Mouse (Mus musculus) limb, embryonic 14.5 days (tissue): ENCODE results near the gene Mtx1. TPM values are rescaled to one million over a fixed set of nuclear protein-coding genes. Genes with fewer than 3 reads are reported as not detected.

Experiments used
- ATAC-seq: fragments of 200-750 bp; cut with Nextera tagmentation; 2 replicates; pipeline ENCODE4 v1.8.0; 2017; ENCODE audit warnings: low read depth, moderate number of reproducible peaks, moderate TSS enrichment; ENCODE audit not compliant: low FRiP score
- DNase-seq: peaks from one replicate; pipeline ENCODE4 v3.0.0-alpha.2; 2015; ENCODE audit warnings: low spot score
- H3K27ac ChIP-seq: fragments of 300-500 bp; sonication (generic); replicated peaks from 2 replicates; pipeline ENCODE4 v1.5.1; 2014; ENCODE audit warnings: low read depth, mild to moderate bottlenecking, low read length, moderate library complexity, mixed read lengths
- H3K27me3 ChIP-seq: fragments of 300-500 bp; sonication (generic); 2 replicates; pipeline ENCODE4 v1.6.1; 2014; ENCODE audit warnings: low read length, mixed read lengths; ENCODE audit not compliant: control insufficient read depth, insufficient read depth
- H3K36me3 ChIP-seq: fragments of 300-500 bp; sonication (generic); 2 replicates; pipeline ENCODE4 v1.6.1; 2014; ENCODE audit warnings: mild to moderate bottlenecking, low read length, moderate library complexity, mixed read lengths; ENCODE audit not compliant: control insufficient read depth, insufficient read depth
- H3K4me1 ChIP-seq: fragments of 300-500 bp; sonication (generic); 2 replicates; pipeline ENCODE4 v1.6.1; 2014; ENCODE audit warnings: antibody characterized with exemption, low read length, mixed read lengths; ENCODE audit not compliant: control insufficient read depth, insufficient read depth
- H3K4me2 ChIP-seq: fragments of 300-500 bp; sonication (generic); replicated peaks from 2 replicates; pipeline ENCODE4 v1.6.1; 2014; ENCODE audit warnings: low read depth, mild to moderate bottlenecking, low read length, moderate library complexity; ENCODE audit not compliant: severe bottlenecking
- H3K4me3 ChIP-seq: fragments of 300-500 bp; sonication (generic); replicated peaks from 2 replicates; pipeline ENCODE4 v1.5.1; 2014; ENCODE audit warnings: low read length
- H3K9ac ChIP-seq: fragments of 300-500 bp; sonication (generic); 2 replicates; pipeline ENCODE4 v1.6.1; 2014; ENCODE audit warnings: mild to moderate bottlenecking, low read depth, low read length, moderate library complexity; ENCODE audit not compliant: severe bottlenecking
- H3K9me3 ChIP-seq: fragments of 300-500 bp; sonication (generic); 2 replicates; pipeline ENCODE4 v1.6.1; 2016; ENCODE audit warnings: low read length; ENCODE audit not compliant: control insufficient read depth
- POLR2A ChIP-seq: fragments of 200-500 bp; IDR thresholded peaks from 2 replicates; pipeline ENCODE4 v1.8.0; 2012; ENCODE audit warnings: inconsistent platforms, mild to moderate bottlenecking, moderate library complexity, borderline replicate concordance; ENCODE audit not compliant: insufficient read depth, insufficient read length; ENCODE audit errors: extremely low read depth
- WGBS: fragments of 180-500 bp; shearing (Covaris S2); extraction: QIAGEN DNeasy Blood & Tissue Kit; methylation state at CpG from one replicate; pipeline ENCODE4 v1.1.7; 2014; 5-methylcytosine and 5-hydroxymethylcytosine counted together
- microRNA counts: library from miRNA; unstranded; fragments of <30 nt; microRNA quantifications from one replicate; lab custom pipeline; 2016
- microRNA-seq: library from miRNA; unstranded; fragments of <30 nt; microRNA quantifications from one replicate; pipeline ENCODE4, GENCODE M21; 2016
- polyA plus RNA-seq, 2 experiments: library from polyadenylated mRNA; depleted of rRNA in 1 of 2; stranded (reverse) in 1 of 2; unstranded in 1 of 2; fragments of >200 nt; fragmentation: Nextera tagmentation in 1 of 2; extraction: Ambion mirVana in 1 of 2; gene quantifications; 2 replicates each; pipeline versions ENCODE4 v1.2.1 to v1.2.3; 2012 to 2014

The Mtx1 gene
- polyA plus RNA-seq, 2 experiments: 163 to 196 TPM

- H3K27me3 ChIP-seq: peaks cover 17% of the 10 kb centered on the region
- peak within 1 kb of the TSS; percentile 55 for H3K4me3 ChIP-seq
- H3K9ac ChIP-seq: peak within 1 kb of the TSS; percentile 53
- no peaks in the 10 kb centered on the region for H3K9me3 ChIP-seq
- H3K4me1 ChIP-seq: peaks cover 11% of the 10 kb centered on the region
- under 1% methylated on average over 48 of the region's 66 CpGs for WGBS
- TF ChIP-seq POLR2A: no peak
- peak within 1 kb of the TSS; percentile 96 for H3K4me2 ChIP-seq
- peak; percentile 42 for ATAC-seq
- H3K27ac ChIP-seq: no peak within 1 kb of the TSS
- DNase-seq: peak; percentile 54
- H3K36me3 ChIP-seq: no peaks in the 10 kb centered on the region
Observed at GRCm38 (mm10) chr3:89159616-89160344, 67.1 kb downstream of the Mtx1 start, which contains the start of gene Hcn3. Hcn3 (minus strand) TSS chr3:89160196.

GRCm38 (mm10) chr3:89159211-89159610 lies 67.7 kb downstream of the Mtx1 start:
- peak; percentile 40 for DNase-seq
- 4% methylated on average over 13 of the region's 13 CpGs for WGBS
- no peaks in the 10 kb centered on the region for H3K36me3 ChIP-seq
- peaks cover 17% of the 10 kb centered on the region for H3K27me3 ChIP-seq
- H3K9me3 ChIP-seq: no peaks in the 10 kb centered on the region
- no peak for TF ChIP-seq POLR2A
- peaks cover 11% of the 10 kb centered on the region for H3K4me1 ChIP-seq
- no peak for ATAC-seq
- no peak overlapping the region for H3K27ac ChIP-seq
- no peak overlapping the region for H3K9ac ChIP-seq
- peak overlapping the region; percentile 96 for H3K4me2 ChIP-seq
- H3K4me3 ChIP-seq: peak overlapping the region; percentile 55

MicroRNA genes within 50 kb of the gene (microRNA counts, 519-probe panel; counts per million panel counts)
- microRNA mmu-miR-92b (lab: Ali Mortazavi, UCI): not detected

Small RNAs within 50 kb of the gene (microRNA-seq; reads per million reads assigned to microRNA genes)
- 70.0 reads per million, percentile 41 among the genes with 10 or more reads in this experiment for gene Mir92b

Other genes starting within 250 kb of the Mtx1 start
- 56.6 and 64.2 TPM in 2 replicates for gene Rusc1, start 133.8 kb downstream of the Mtx1 start, polyA plus RNA-seq (2012; rRNA removed)
- 24.8 and 27.5 TPM in 2 replicates for gene Rusc1, start 133.8 kb downstream of the Mtx1 start, polyA plus RNA-seq (2014; fragmentation: Nextera tagmentation; extraction: Ambion mirVana)
- gene Gm43738, start 126.0 kb downstream of the Mtx1 start, polyA plus RNA-seq (2012; rRNA removed): 0.03 TPM in 1 of 2 replicates, not detected in the other
- not detected in 2 replicates for gene Gm43738, start 126.0 kb downstream of the Mtx1 start, polyA plus RNA-seq (2014; fragmentation: Nextera tagmentation; extraction: Ambion mirVana)
- 118 and 119 TPM in 2 replicates for gene Fdps, start 125.1 kb downstream of the Mtx1 start, polyA plus RNA-seq (2012; rRNA removed)
- 172 and 215 TPM in 2 replicates for gene Fdps, start 125.1 kb downstream of the Mtx1 start, polyA plus RNA-seq (2014; fragmentation: Nextera tagmentation; extraction: Ambion mirVana)
- gene Pklr, start 90.9 kb downstream of the Mtx1 start, polyA plus RNA-seq (2012; rRNA removed): 0.27 and 0.50 TPM in 2 replicates
- 0.14 and 0.23 TPM in 2 replicates for gene Pklr, start 90.9 kb downstream of the Mtx1 start, polyA plus RNA-seq (2014; fragmentation: Nextera tagmentation; extraction: Ambion mirVana)
- 4.6 and 8.9 TPM in 2 replicates for gene Hcn3, start 66.9 kb downstream of the Mtx1 start, polyA plus RNA-seq (2012; rRNA removed)
- gene Hcn3, start 66.9 kb downstream of the Mtx1 start, polyA plus RNA-seq (2014; fragmentation: Nextera tagmentation; extraction: Ambion mirVana): 1.5 and 1.6 TPM in 2 replicates
- gene Clk2, start 62.3 kb downstream of the Mtx1 start, polyA plus RNA-seq (2012; rRNA removed): 152 and 155 TPM in 2 replicates
- gene Clk2, start 62.3 kb downstream of the Mtx1 start, polyA plus RNA-seq (2014; fragmentation: Nextera tagmentation; extraction: Ambion mirVana): 26.5 and 34.2 TPM in 2 replicates
- gene Scamp3, start 49.6 kb downstream of the Mtx1 start, polyA plus RNA-seq (2012; rRNA removed): 114 and 156 TPM in 2 replicates
- gene Scamp3, start 49.6 kb downstream of the Mtx1 start, polyA plus RNA-seq (2014; fragmentation: Nextera tagmentation; extraction: Ambion mirVana): 93.9 and 96.0 TPM in 2 replicates
- gene Fam189b, start 43.9 kb downstream of the Mtx1 start, polyA plus RNA-seq (2012; rRNA removed): 95.5 and 124 TPM in 2 replicates
- gene Fam189b, start 43.9 kb downstream of the Mtx1 start, polyA plus RNA-seq (2014; fragmentation: Nextera tagmentation; extraction: Ambion mirVana): 34.5 and 34.8 TPM in 2 replicates
- 51.2 and 68.0 TPM in 2 replicates for gene Gba, start 24.2 kb downstream of the Mtx1 start, polyA plus RNA-seq (2012; rRNA removed)
- 48.1 and 53.3 TPM in 2 replicates for gene Gba, start 24.2 kb downstream of the Mtx1 start, polyA plus RNA-seq (2014; fragmentation: Nextera tagmentation; extraction: Ambion mirVana)
- 229 and 244 TPM in 2 replicates for gene Thbs3, start 11.9 kb downstream of the Mtx1 start, polyA plus RNA-seq (2012; rRNA removed)
- 78.9 and 83.0 TPM in 2 replicates for gene Thbs3, start 11.9 kb downstream of the Mtx1 start, polyA plus RNA-seq (2014; fragmentation: Nextera tagmentation; extraction: Ambion mirVana)
- gene Muc1, start 2.0 kb upstream of the Mtx1 start, polyA plus RNA-seq (2012; rRNA removed): 5.6 and 7.0 TPM in 2 replicates
- 0.55 and 1.1 TPM in 2 replicates for gene Muc1, start 2.0 kb upstream of the Mtx1 start, polyA plus RNA-seq (2014; fragmentation: Nextera tagmentation; extraction: Ambion mirVana)
- gene Krtcap2, start 18.9 kb upstream of the Mtx1 start, polyA plus RNA-seq (2012; rRNA removed): 121 and 153 TPM in 2 replicates
- 352 and 353 TPM in 2 replicates for gene Krtcap2, start 18.9 kb upstream of the Mtx1 start, polyA plus RNA-seq (2014; fragmentation: Nextera tagmentation; extraction: Ambion mirVana)
- 19.0 and 25.4 TPM in 2 replicates for gene Trim46, start 19.2 kb upstream of the Mtx1 start, polyA plus RNA-seq (2012; rRNA removed)
- gene Trim46, start 19.2 kb upstream of the Mtx1 start, polyA plus RNA-seq (2014; fragmentation: Nextera tagmentation; extraction: Ambion mirVana): 3.9 and 4.7 TPM in 2 replicates
- 313 and 432 TPM in 2 replicates for gene Dpm3, start 32.3 kb upstream of the Mtx1 start, polyA plus RNA-seq (2012; rRNA removed)
- 165 and 173 TPM in 2 replicates for gene Dpm3, start 32.3 kb upstream of the Mtx1 start, polyA plus RNA-seq (2014; fragmentation: Nextera tagmentation; extraction: Ambion mirVana)
- gene Slc50a1, start 43.5 kb upstream of the Mtx1 start, polyA plus RNA-seq (2012; rRNA removed): 150 and 198 TPM in 2 replicates
- gene Slc50a1, start 43.5 kb upstream of the Mtx1 start, polyA plus RNA-seq (2014; fragmentation: Nextera tagmentation; extraction: Ambion mirVana): 90.8 and 95.6 TPM in 2 replicates
- 51.7 and 52.2 TPM in 2 replicates for gene Efna1, start 54.1 kb upstream of the Mtx1 start, polyA plus RNA-seq (2012; rRNA removed)
- 42.2 and 48.1 TPM in 2 replicates for gene Efna1, start 54.1 kb upstream of the Mtx1 start, polyA plus RNA-seq (2014; fragmentation: Nextera tagmentation; extraction: Ambion mirVana)
- gene Efna3, start 95.9 kb upstream of the Mtx1 start, polyA plus RNA-seq (2012; rRNA removed): 38.1 and 48.5 TPM in 2 replicates
- gene Efna3, start 95.9 kb upstream of the Mtx1 start, polyA plus RNA-seq (2014; fragmentation: Nextera tagmentation; extraction: Ambion mirVana): 32.1 and 34.4 TPM in 2 replicates
- gene Efna4, start 110.9 kb upstream of the Mtx1 start, polyA plus RNA-seq (2012; rRNA removed): 56.5 and 67.1 TPM in 2 replicates
- 32.0 and 34.2 TPM in 2 replicates for gene Efna4, start 110.9 kb upstream of the Mtx1 start, polyA plus RNA-seq (2014; fragmentation: Nextera tagmentation; extraction: Ambion mirVana)
- gene Adam15, start 122.9 kb upstream of the Mtx1 start, polyA plus RNA-seq (2012; rRNA removed): 80.4 and 97.6 TPM in 2 replicates
- gene Adam15, start 122.9 kb upstream of the Mtx1 start, polyA plus RNA-seq (2014; fragmentation: Nextera tagmentation; extraction: Ambion mirVana): 45.9 and 48.2 TPM in 2 replicates
- gene Dcst2, start 134.9 kb upstream of the Mtx1 start, polyA plus RNA-seq (2012; rRNA removed): 0.63 and 1.1 TPM in 2 replicates
- gene Dcst2, start 134.9 kb upstream of the Mtx1 start, polyA plus RNA-seq (2014; fragmentation: Nextera tagmentation; extraction: Ambion mirVana): 0.14 and 0.26 TPM in 2 replicates
- gene Dcst1, start 138.2 kb upstream of the Mtx1 start, polyA plus RNA-seq (2012; rRNA removed): 0.11 and 0.17 TPM in 2 replicates
- gene Dcst1, start 138.2 kb upstream of the Mtx1 start, polyA plus RNA-seq (2014; fragmentation: Nextera tagmentation; extraction: Ambion mirVana): 0.17 and 0.18 TPM in 2 replicates
- gene Zbtb7b, start 167.7 kb upstream of the Mtx1 start, polyA plus RNA-seq (2012; rRNA removed): 13.4 and 14.7 TPM in 2 replicates
- 2.7 and 3.4 TPM in 2 replicates for gene Zbtb7b, start 167.7 kb upstream of the Mtx1 start, polyA plus RNA-seq (2014; fragmentation: Nextera tagmentation; extraction: Ambion mirVana)
- 2.4 and 2.8 TPM in 2 replicates for gene Lenep, start 175.7 kb upstream of the Mtx1 start, polyA plus RNA-seq (2012; rRNA removed)
- gene Lenep, start 175.7 kb upstream of the Mtx1 start, polyA plus RNA-seq (2014; fragmentation: Nextera tagmentation; extraction: Ambion mirVana): not detected in 2 replicates
- gene Flad1, start 184.8 kb upstream of the Mtx1 start, polyA plus RNA-seq (2012; rRNA removed): 32.8 and 36.0 TPM in 2 replicates
- gene Flad1, start 184.8 kb upstream of the Mtx1 start, polyA plus RNA-seq (2014; fragmentation: Nextera tagmentation; extraction: Ambion mirVana): 26.8 and 27.1 TPM in 2 replicates
- gene Cks1b, start 191.3 kb upstream of the Mtx1 start, polyA plus RNA-seq (2012; rRNA removed): 247 and 268 TPM in 2 replicates
- gene Cks1b, start 191.3 kb upstream of the Mtx1 start, polyA plus RNA-seq (2014; fragmentation: Nextera tagmentation; extraction: Ambion mirVana): 473 and 476 TPM in 2 replicates
- 134 and 166 TPM in 2 replicates for gene Shc1, start 191.4 kb upstream of the Mtx1 start, polyA plus RNA-seq (2012; rRNA removed)
- gene Shc1, start 191.4 kb upstream of the Mtx1 start, polyA plus RNA-seq (2014; fragmentation: Nextera tagmentation; extraction: Ambion mirVana): 72.5 and 80.0 TPM in 2 replicates
- gene Pygo2, start 203.1 kb upstream of the Mtx1 start, polyA plus RNA-seq (2012; rRNA removed): 83.4 and 121 TPM in 2 replicates
- 58.3 and 65.3 TPM in 2 replicates for gene Pygo2, start 203.1 kb upstream of the Mtx1 start, polyA plus RNA-seq (2014; fragmentation: Nextera tagmentation; extraction: Ambion mirVana)
- 31.4 and 32.8 TPM in 2 replicates for gene Pbxip1, start 209.6 kb upstream of the Mtx1 start, polyA plus RNA-seq (2012; rRNA removed)
- gene Pbxip1, start 209.6 kb upstream of the Mtx1 start, polyA plus RNA-seq (2014; fragmentation: Nextera tagmentation; extraction: Ambion mirVana): 17.9 and 21.2 TPM in 2 replicates
- 41.8 and 47.2 TPM in 2 replicates for gene Pmvk, start 227.5 kb upstream of the Mtx1 start, polyA plus RNA-seq (2012; rRNA removed)
- gene Pmvk, start 227.5 kb upstream of the Mtx1 start, polyA plus RNA-seq (2014; fragmentation: Nextera tagmentation; extraction: Ambion mirVana): 46.5 and 52.3 TPM in 2 replicates